Mouse (Mus musculus) cerebellum, postnatal 4 days (tissue): ENCODE results near the gene Nedd8.

Experiments used
- DNase-seq, 2 experiments: peaks; one replicate each; pipeline ENCODE4 v3.0.0; 2022; ENCODE audit warnings: low spot score in 2 of 2, mixed read lengths in 1 of 2

Gene Nedd8

GRCm38 (mm10) chr14:55660636-55661035 is 11.3 kb downstream of the Nedd8 start:
- no peak for DNase-seq

- DNase-seq, result peak; percentile 52 to 73
These were observed 11.9 kb downstream of the Nedd8 start, which contains the start of gene Mdp1 for GRCm38 (mm10) chr14:55659960-55660573. Gene Mdp1, minus strand, starts transcription at chr14:55660508.

- no peak for DNase-seq
These were observed 13.9 kb downstream of the Nedd8 start for GRCm38 (mm10) chr14:55658011-55658410.

- DNase-seq, result no peak
These were observed 15.0 kb downstream of the Nedd8 start for GRCm38 (mm10) chr14:55656935-55657334.

GRCm38 (mm10) chr14:55651528-55651927 is 20.4 kb downstream of the Nedd8 start:
- DNase-seq, result no peak

- DNase-seq, result no peak
These were observed 22.0 kb downstream of the Nedd8 start, which contains the start of gene Tssk4 for GRCm38 (mm10) chr14:55649884-55650283. Gene Tssk4, plus strand, starts transcription at chr14:55650184.

GRCm38 (mm10) chr14:55644261-55644888 is 27.5 kb downstream of the Nedd8 start:
- DNase-seq, result no peak

- peak; percentile 53 to 72 for DNase-seq
These were observed 28.6 kb downstream of the Nedd8 start, which contains the start of gene Tm9sf1 for GRCm38 (mm10) chr14:55643060-55643907. Gene Tm9sf1, minus strand, starts transcription at chr14:55643806.

- no peak for DNase-seq
These were observed 29.3 kb downstream of the Nedd8 start for GRCm38 (mm10) chr14:55642679-55643059.

- DNase-seq, result no peak
These were observed 30.6 kb downstream of the Nedd8 start for GRCm38 (mm10) chr14:55641291-55641690.

GRCm38 (mm10) chr14:55640816-55641215 is 31.1 kb downstream of the Nedd8 start:
- DNase-seq, result no peak

GRCm38 (mm10) chr14:55637795-55638194 is 34.1 kb downstream of the Nedd8 start, which contains the start of gene Gm49378:
Gene Gm49378, minus strand, starts transcription at chr14:55637895.
- no peak for DNase-seq

GRCm38 (mm10) chr14:55635523-55636007 is 36.4 kb downstream of the Nedd8 start, which contains the start of gene Ipo4:
Gene Ipo4, minus strand, starts transcription at chr14:55635957.
- DNase-seq, result peak; percentile 72 to 84

- DNase-seq, result no peak
These were observed 36.9 kb downstream of the Nedd8 start for GRCm38 (mm10) chr14:55634874-55635522.

GRCm38 (mm10) chr14:55629312-55629711 is 42.6 kb downstream of the Nedd8 start:
- DNase-seq, result no peak

GRCm38 (mm10) chr14:55628077-55628827 is 43.7 kb downstream of the Nedd8 start:
- no peak for DNase-seq

GRCm38 (mm10) chr14:55618486-55619195 is 53.3 kb downstream of the Nedd8 start:
- no peak for DNase-seq

GRCm38 (mm10) chr14:55617822-55618221 is 54.1 kb downstream of the Nedd8 start, which contains the start of gene Rec8:
Gene Rec8, plus strand, starts transcription at chr14:55618037.
- no peak for DNase-seq

GRCm38 (mm10) chr14:55616844-55617243 is 55.1 kb downstream of the Nedd8 start:
- DNase-seq, result no peak

GRCm38 (mm10) chr14:55615876-55616275 is 56.0 kb downstream of the Nedd8 start:
- DNase-seq, result no peak
